Mouse (Mus musculus): ENCODE measurements around the gene Dcaf6. TPM values are rescaled to one million over a fixed set of nuclear protein-coding genes. Genes with fewer than 3 reads are reported as not detected.

The Dcaf6 gene
- 35.5 TPM for polyA plus RNA-seq (2015; fragmentation: Illumina TruSeq; extraction: RNeasy Lipid Tissue Mini Kit (QIAGEN cat#74804); ENCODE audit: insufficient read depth, low replicate concordance)

GRCm38 (mm10) chr1:165460360-165460800 is at the start of gene Dcaf6, which contains the start of gene Mpc2:
Dcaf6 (minus strand) TSS chr1:165460475.
Mpc2 (plus strand) TSS chr1:165460637.

GRCm38 (mm10) chr1:165484688-165485233 is 24.5 kb upstream of the Dcaf6 start, which contains the start of gene Adcy10:
Adcy10 (plus strand) TSS chr1:165485183.

GRCm38 (mm10) chr1:165295489-165295888 is 164.8 kb downstream of the Dcaf6 start, which contains the start of gene Gpr161:
Gpr161 (plus strand) TSS chr1:165295789.

Other genes with a start within 250 kb of the Dcaf6 start
- gene Tiprl, start 223.5 kb downstream of the Dcaf6 start, polyA plus RNA-seq (2015; fragmentation: Illumina TruSeq; extraction: RNeasy Lipid Tissue Mini Kit (QIAGEN cat#74804); ENCODE audit: insufficient read depth, low replicate concordance), result 65.9 TPM
- 0.93 TPM for gene Gpr161, start 164.7 kb downstream of the Dcaf6 start, polyA plus RNA-seq (2015; fragmentation: Illumina TruSeq; extraction: RNeasy Lipid Tissue Mini Kit (QIAGEN cat#74804); ENCODE audit: insufficient read depth, low replicate concordance)
- 101 TPM for gene Mpc2, start 162 bp upstream of the Dcaf6 start, polyA plus RNA-seq (2015; fragmentation: Illumina TruSeq; extraction: RNeasy Lipid Tissue Mini Kit (QIAGEN cat#74804); ENCODE audit: insufficient read depth, low replicate concordance)
- gene Adcy10, start 24.7 kb upstream of the Dcaf6 start, polyA plus RNA-seq (2015; fragmentation: Illumina TruSeq; extraction: RNeasy Lipid Tissue Mini Kit (QIAGEN cat#74804); ENCODE audit: insufficient read depth, low replicate concordance), result not detected
- gene Mpzl1, start 174.1 kb upstream of the Dcaf6 start, polyA plus RNA-seq (2015; fragmentation: Illumina TruSeq; extraction: RNeasy Lipid Tissue Mini Kit (QIAGEN cat#74804); ENCODE audit: insufficient read depth, low replicate concordance), result 30.3 TPM
- 197 TPM for gene Rcsd1, start 249.3 kb upstream of the Dcaf6 start, polyA plus RNA-seq (2015; fragmentation: Illumina TruSeq; extraction: RNeasy Lipid Tissue Mini Kit (QIAGEN cat#74804); ENCODE audit: insufficient read depth, low replicate concordance)